8 mouse cellular contexts compared by ENCODE assay signal in genomic region chr10:63429785-63430305, GRCm38 (mm10). TPM values are rescaled to one million over a fixed set of nuclear protein-coding genes. Genes with fewer than 3 reads are reported as not detected.
DNase-seq lines count a peak whose midpoint lies in the region; ATAC-seq and TF ChIP-seq lines count a peak whose summit lies in the region.

Ctnna3 (plus strand) TSS chr10:63430098.

- peak within 1 kb of the TSS; percentile 61 for H3K27ac ChIP-seq in bone marrow, adult 2 months (ENCODE audit: control insufficient read depth, insufficient read depth, low read depth, low read length, poor library complexity)
- peak within 1 kb of the TSS; percentile 82 for H3K27ac ChIP-seq in embryonic facial prominence, embryonic 15.5 days (replicated peaks)
- H3K27ac ChIP-seq in limb, embryonic 14.5 days (replicated peaks; ENCODE audit: low read depth, low read length) = peak within 1 kb of the TSS; percentile 84
- peak within 1 kb of the TSS; percentile 68 for H3K27ac ChIP-seq in midbrain, postnatal 0 days (ENCODE audit: low read depth, low read length)

- H3K4me3 ChIP-seq in bone marrow, adult 2 months (replicated peaks; ENCODE audit: control insufficient read depth, low read depth, low read length) = peak within 1 kb of the TSS; percentile 87
- H3K4me3 ChIP-seq in embryonic facial prominence, embryonic 15.5 days (replicated peaks) = peak within 1 kb of the TSS; percentile 82
- peak within 1 kb of the TSS; percentile 82 for H3K4me3 ChIP-seq in limb, embryonic 14.5 days (replicated peaks; ENCODE audit: low read length)
- H3K4me3 ChIP-seq in midbrain, postnatal 0 days (ENCODE audit: low read depth, low read length) = peak within 1 kb of the TSS; percentile 75

- ATAC-seq in embryonic facial prominence, embryonic 15.5 days (ENCODE audit: insufficient number of reproducible peaks, low FRiP score, low TSS enrichment, low read depth) = peak; percentile 94
- ATAC-seq in limb, embryonic 14.5 days (ENCODE audit: low FRiP score, low read depth) = peak; percentile 92
- ATAC-seq in midbrain, postnatal 0 days (ENCODE audit: low FRiP score) = peak; percentile 96

- under 1% methylated on average over 55 of the region's 55 CpGs for WGBS in bone marrow, adult 2 months
- under 1% methylated on average over 55 of the region's 55 CpGs for WGBS in embryonic facial prominence, embryonic 15.5 days
- 3% methylated on average over 51 of the region's 55 CpGs for WGBS in limb, embryonic 14.5 days
- under 1% methylated on average over 55 of the region's 55 CpGs for WGBS in midbrain, postnatal 0 days

- peak; percentile 91 for DNase-seq in 416B (ENCODE audit: low read depth)
- peak; percentile 82 for DNase-seq in heart, adult 8-10 months (ENCODE audit: low spot score)
- peak; percentile 94 for DNase-seq in kidney, adult 9 months
- peak; percentile 93 for DNase-seq in limb, embryonic 14.5 days (ENCODE audit: low spot score)
- DNase-seq in midbrain, postnatal 0 days (ENCODE audit: low spot score) = peak; percentile 96
- peak; percentile 91 to 95 for DNase-seq in spleen, postnatal 36 days (ENCODE audit: low spot score in 2 of 2)

- no peaks in the 10 kb centered on the region for H3K27me3 ChIP-seq in embryonic facial prominence, embryonic 15.5 days
- H3K27me3 ChIP-seq in limb, embryonic 14.5 days (ENCODE audit: control insufficient read depth, insufficient read depth, low read length) = no peaks in the 10 kb centered on the region
- no peaks in the 10 kb centered on the region for H3K27me3 ChIP-seq in midbrain, postnatal 0 days (ENCODE audit: insufficient read depth, low read length)

- no peaks in the 10 kb centered on the region for H3K9me3 ChIP-seq in embryonic facial prominence, embryonic 15.5 days (replicated peaks)
- no peaks in the 10 kb centered on the region for H3K9me3 ChIP-seq in limb, embryonic 14.5 days (ENCODE audit: control insufficient read depth, low read length)
- H3K9me3 ChIP-seq in midbrain, postnatal 0 days (ENCODE audit: low read length) = no peaks in the 10 kb centered on the region

- no peaks in the 10 kb centered on the region for H3K36me3 ChIP-seq in embryonic facial prominence, embryonic 15.5 days
- H3K36me3 ChIP-seq in limb, embryonic 14.5 days (ENCODE audit: control insufficient read depth, insufficient read depth, low read length) = no peaks in the 10 kb centered on the region
- no peaks in the 10 kb centered on the region for H3K36me3 ChIP-seq in midbrain, postnatal 0 days (ENCODE audit: insufficient read depth, low read length)

- H3K4me1 ChIP-seq in bone marrow, adult 2 months (ENCODE audit: control insufficient read depth, insufficient read depth, low read length) = no peaks in the 10 kb centered on the region
- peaks cover 9% of the 10 kb centered on the region; the same call in 1 of the 2 replicates for H3K4me1 ChIP-seq in embryonic facial prominence, embryonic 15.5 days
- H3K4me1 ChIP-seq in limb, embryonic 14.5 days (ENCODE audit: control insufficient read depth, insufficient read depth, low read length) = no peaks in the 10 kb centered on the region
- H3K4me1 ChIP-seq in midbrain, postnatal 0 days (ENCODE audit: insufficient read depth, low read length) = no peaks in the 10 kb centered on the region

- peak within 1 kb of the TSS; percentile 49 for H3K9ac ChIP-seq in embryonic facial prominence, embryonic 15.5 days
- H3K9ac ChIP-seq in limb, embryonic 14.5 days (ENCODE audit: low read depth, low read length, severe bottlenecking) = peak within 1 kb of the TSS; percentile 74
- H3K9ac ChIP-seq in midbrain, postnatal 0 days (replicated peaks; ENCODE audit: low read length, poor library complexity, severe bottlenecking) = peak within 1 kb of the TSS; percentile 64

- peak; percentile 72; the same call in 1 of the 2 replicates for TF ChIP-seq POLR2A in bone marrow, adult 2 months (IDR thresholded peaks at IDR 0.05; ENCODE audit: borderline replicate concordance, control insufficient read depth, low read depth, low read length)
- TF ChIP-seq POLR2A in limb, embryonic 14.5 days (IDR thresholded peaks at IDR 0.05; ENCODE audit: borderline replicate concordance, extremely low read depth, insufficient read depth, insufficient read length) = 0 out of 2 replicates have a peak, but pooled peaks have one; percentile 56

- H3K4me2 ChIP-seq in embryonic facial prominence, embryonic 15.5 days (replicated peaks) = peak within 1 kb of the TSS; percentile 77
- peak within 1 kb of the TSS; percentile 74 for H3K4me2 ChIP-seq in limb, embryonic 14.5 days (replicated peaks; ENCODE audit: low read depth, low read length, severe bottlenecking)
- peak within 1 kb of the TSS; percentile 57 for H3K4me2 ChIP-seq in midbrain, postnatal 0 days (ENCODE audit: low read depth, low read length, poor library complexity, severe bottlenecking)

- no peak for TF ChIP-seq CTCF in bone marrow, adult 2 months (IDR thresholded peaks at IDR 0.05; ENCODE audit: control insufficient read depth, insufficient read depth, low read length)
- TF ChIP-seq CTCF in midbrain, postnatal 0 days (IDR thresholded peaks at IDR 0.05) = no peak

RNA-seq across cellular contexts. Expression of gene Ctnna3, which starts in this region (rescaled TPM):
- polyA plus RNA-seq in bone marrow, adult 2 months (2011; ENCODE audit: insufficient read depth, insufficient read length, low replicate concordance, missing spikeins) = 1.2 TPM in 1 of 2 replicates, not detected in the other
- polyA plus RNA-seq in embryonic facial prominence, embryonic 15.5 days (2015; fragmentation: Nextera tagmentation; extraction: Ambion mirVana) = 0.92 and 1.4 TPM in 2 replicates
- 10 to 100 TPM; 52.0 to 66.8 (median 54.9) TPM for total RNA-seq in heart, adult 8-10 months (2022)
- 0.73 and 0.89 TPM in 2 replicates for polyA plus RNA-seq in limb, embryonic 14.5 days (2012; rRNA removed)
- 0.51 and 0.78 TPM in 2 replicates for polyA plus RNA-seq in limb, embryonic 14.5 days (2014; fragmentation: Nextera tagmentation; extraction: Ambion mirVana)
- total RNA-seq in midbrain, postnatal 0 days (2014; rRNA removed) = 1.0 TPM in 2 replicates
- polyA plus RNA-seq in midbrain, postnatal 0 days (2015; fragmentation: Nextera tagmentation; extraction: Ambion mirVana) = 0.44 and 0.63 TPM in 2 replicates

Comparison
In these comparisons a context has a peak if more than half of its experiments do, and no peak if none do; other contexts are left out.
1. Peak in every context shown above with its lines: DNase-seq, ATAC-seq, H3K4me3 ChIP-seq and H3K27ac ChIP-seq.
2. RNA of gene Ctnna3 (total RNA-seq): 52.0 to 66.8 TPM in heart, adult 8-10 months; 1.0 TPM in midbrain, postnatal 0 days; every median in the first group is over 10 times any median in the second.
3. Peak in DNase-seq, ATAC-seq, H3K4me3 ChIP-seq, H3K27ac ChIP-seq, H3K9ac ChIP-seq and H3K4me2 ChIP-seq in limb, embryonic 14.5 days; RNA of the gene not detected or under 1 TPM.